Mouse (Mus musculus): ENCODE results near the gene Man2a1.

Gene Man2a1

GRCm38 (mm10) chr17:64754142-64754863 lies 153.8 kb downstream of the Man2a1 start:
- no peak for DNase-seq (ENCODE audit: low read depth, low spot score)

- DNase-seq (ENCODE audit: low read depth, low spot score) = no peak
These were observed 154.7 kb downstream of the Man2a1 start for GRCm38 (mm10) chr17:64755191-64755590.

GRCm38 (mm10) chr17:64762651-64763050 lies 162.1 kb downstream of the Man2a1 start:
- peak; percentile 53 for DNase-seq (ENCODE audit: low read depth, low spot score)

- DNase-seq (ENCODE audit: low read depth, low spot score) = no peak
These were observed 163.0 kb downstream of the Man2a1 start for GRCm38 (mm10) chr17:64763491-64763890.

GRCm38 (mm10) chr17:64764175-64765122 lies 163.9 kb downstream of the Man2a1 start:
- DNase-seq (ENCODE audit: low read depth, low spot score) = no peak

GRCm38 (mm10) chr17:64765286-64765685 lies 164.8 kb downstream of the Man2a1 start:
- DNase-seq (ENCODE audit: low read depth, low spot score) = no peak

GRCm38 (mm10) chr17:64766507-64766906 lies 166.0 kb downstream of the Man2a1 start:
- no peak for DNase-seq (ENCODE audit: low read depth, low spot score)

- DNase-seq (ENCODE audit: low read depth, low spot score) = no peak
These were observed 169.7 kb downstream of the Man2a1 start for GRCm38 (mm10) chr17:64770277-64770676.

- no peak for DNase-seq (ENCODE audit: low read depth, low spot score)
These were observed 172.1 kb downstream of the Man2a1 start for GRCm38 (mm10) chr17:64772611-64773010.

GRCm38 (mm10) chr17:64774218-64774617 lies 173.7 kb downstream of the Man2a1 start:
- DNase-seq (ENCODE audit: low read depth, low spot score) = no peak

- DNase-seq (ENCODE audit: low read depth, low spot score) = no peak
These were observed 177.8 kb downstream of the Man2a1 start for GRCm38 (mm10) chr17:64778300-64778699.

- no peak for DNase-seq (ENCODE audit: low read depth, low spot score)
These were observed 178.2 kb downstream of the Man2a1 start for GRCm38 (mm10) chr17:64778756-64779155.

GRCm38 (mm10) chr17:64780753-64781490 lies 180.4 kb downstream of the Man2a1 start:
- DNase-seq (ENCODE audit: low read depth, low spot score) = no peak

- no peak for DNase-seq (ENCODE audit: low read depth, low spot score)
These were observed 181.8 kb downstream of the Man2a1 start for GRCm38 (mm10) chr17:64782307-64782706.

GRCm38 (mm10) chr17:64785961-64786360 lies 185.4 kb downstream of the Man2a1 start:
- DNase-seq (ENCODE audit: low read depth, low spot score) = no peak

GRCm38 (mm10) chr17:64788301-64788700 lies 187.8 kb downstream of the Man2a1 start:
- DNase-seq (ENCODE audit: low read depth, low spot score) = no peak

- no peak for DNase-seq (ENCODE audit: low read depth, low spot score)
These were observed 188.6 kb downstream of the Man2a1 start for GRCm38 (mm10) chr17:64789175-64789574.

GRCm38 (mm10) chr17:64792076-64792475 lies 191.5 kb downstream of the Man2a1 start:
- no peak for DNase-seq (ENCODE audit: low read depth, low spot score)

GRCm38 (mm10) chr17:64792623-64793022 lies 192.1 kb downstream of the Man2a1 start:
- no peak for DNase-seq (ENCODE audit: low read depth, low spot score)

- peak; percentile 24 for DNase-seq (ENCODE audit: low read depth, low spot score)
These were observed 201.8 kb downstream of the Man2a1 start for GRCm38 (mm10) chr17:64802168-64802955.

GRCm38 (mm10) chr17:64802956-64803275 lies 202.4 kb downstream of the Man2a1 start:
- no peak for DNase-seq (ENCODE audit: low read depth, low spot score)

Measured in ZHBTc4 (cell line).